Mouse (Mus musculus): Measurements from ENCODE around the gene Krt8. TPM values are rescaled to one million over a fixed set of nuclear protein-coding genes. Genes with fewer than 3 reads are reported as not detected.

The Krt8 gene
- polyA plus RNA-seq, 2 experiments = 7.9 to 19.8 TPM

GRCm38 (mm10) chr15:102010569-102011245 is 6.4 kb upstream of the Krt8 start:
- no peak overlapping the region for H3K9ac ChIP-seq (ENCODE audit: low read depth, low read length, severe bottlenecking)
- 55% methylated on average over 3 of the region's 3 CpGs for WGBS
- no peaks in the 10 kb centered on the region for H3K9me3 ChIP-seq (ENCODE audit: control insufficient read depth, low read length)
- H3K4me3 ChIP-seq (replicated peaks; ENCODE audit: low read length) = no peak overlapping the region
- no peak overlapping the region for H3K27ac ChIP-seq (replicated peaks; ENCODE audit: low read depth, low read length)
- peaks cover 36% of the 10 kb centered on the region for H3K4me1 ChIP-seq (ENCODE audit: control insufficient read depth, insufficient read depth, low read length)
- no peaks in the 10 kb centered on the region for H3K36me3 ChIP-seq (ENCODE audit: control insufficient read depth, insufficient read depth, low read length)
- ATAC-seq (ENCODE audit: low FRiP score, low read depth) = peak; percentile 31; the same call in 1 of the 2 replicates
- no peaks in the 10 kb centered on the region for H3K27me3 ChIP-seq (ENCODE audit: control insufficient read depth, insufficient read depth, low read length)
- no peak for TF ChIP-seq POLR2A (IDR thresholded peaks at IDR 0.05; ENCODE audit: borderline replicate concordance, extremely low read depth, insufficient read depth, insufficient read length)
- DNase-seq (ENCODE audit: low spot score) = peak; percentile 56
- no peak overlapping the region for H3K4me2 ChIP-seq (replicated peaks; ENCODE audit: low read depth, low read length, severe bottlenecking)

GRCm38 (mm10) chr15:102007097-102008069 is 3.1 kb upstream of the Krt8 start:
- Histone ChIP-seq H3K36me3 (ENCODE audit: control insufficient read depth, insufficient read depth, low read length) (no peaks in the 10 kb centered on the region), H3K27ac (replicated peaks; ENCODE audit: low read depth, low read length) (no peak overlapping the region), H3K27me3 (ENCODE audit: control insufficient read depth, insufficient read depth, low read length) (peaks cover 20% of the 10 kb centered on the region), H3K9ac (ENCODE audit: low read depth, low read length, severe bottlenecking) (no peak overlapping the region), H3K4me2 (replicated peaks; ENCODE audit: low read depth, low read length, severe bottlenecking) (no peak overlapping the region), H3K9me3 (ENCODE audit: control insufficient read depth, low read length) (no peaks in the 10 kb centered on the region), H3K4me1 (ENCODE audit: control insufficient read depth, insufficient read depth, low read length) (peaks cover 40% of the 10 kb centered on the region), H3K4me3 (replicated peaks; ENCODE audit: low read length) (no peak overlapping the region)
- DNase-seq (ENCODE audit: low spot score) = no peak
- no peak for ATAC-seq (ENCODE audit: low FRiP score, low read depth)
- 29% methylated on average over 12 of the region's 12 CpGs for WGBS
- no peak for TF ChIP-seq POLR2A (IDR thresholded peaks at IDR 0.05; ENCODE audit: borderline replicate concordance, extremely low read depth, insufficient read depth, insufficient read length)

- no peak for DNase-seq (ENCODE audit: low spot score)
- H3K4me3 ChIP-seq (replicated peaks; ENCODE audit: low read length) = no peak overlapping the region
- H3K27me3 ChIP-seq (ENCODE audit: control insufficient read depth, insufficient read depth, low read length) = peaks cover 27% of the 10 kb centered on the region
- H3K9ac ChIP-seq (ENCODE audit: low read depth, low read length, severe bottlenecking) = no peak overlapping the region
- 0 out of 2 replicates have a peak overlapping the region, but pooled peaks have one; percentile 8 for H3K4me2 ChIP-seq (replicated peaks; ENCODE audit: low read depth, low read length, severe bottlenecking)
- H3K4me1 ChIP-seq (ENCODE audit: control insufficient read depth, insufficient read depth, low read length) = peaks cover 40% of the 10 kb centered on the region
- 24% methylated on average over 11 of the region's 11 CpGs for WGBS
- no peaks in the 10 kb centered on the region for H3K36me3 ChIP-seq (ENCODE audit: control insufficient read depth, insufficient read depth, low read length)
- TF ChIP-seq POLR2A (IDR thresholded peaks at IDR 0.05; ENCODE audit: borderline replicate concordance, extremely low read depth, insufficient read depth, insufficient read length) = no peak
- H3K27ac ChIP-seq (replicated peaks; ENCODE audit: low read depth, low read length) = no peak overlapping the region
- H3K9me3 ChIP-seq (ENCODE audit: control insufficient read depth, low read length) = no peaks in the 10 kb centered on the region
- no peak for ATAC-seq (ENCODE audit: low FRiP score, low read depth)
Observed at GRCm38 (mm10) chr15:102006317-102006716, 2.0 kb upstream of the Krt8 start.

- no peak for ATAC-seq (ENCODE audit: low FRiP score, low read depth)
- WGBS = 45% methylated on average over 4 of the region's 4 CpGs
- Histone ChIP-seq H3K36me3 (ENCODE audit: control insufficient read depth, insufficient read depth, low read length) (no peaks in the 10 kb centered on the region), H3K27ac (replicated peaks; ENCODE audit: low read depth, low read length) (no peak overlapping the region), H3K4me3 (replicated peaks; ENCODE audit: low read length) (no peak overlapping the region), H3K27me3 (ENCODE audit: control insufficient read depth, insufficient read depth, low read length) (peaks cover 27% of the 10 kb centered on the region), H3K4me1 (ENCODE audit: control insufficient read depth, insufficient read depth, low read length) (peaks cover 34% of the 10 kb centered on the region), H3K9me3 (ENCODE audit: control insufficient read depth, low read length) (no peaks in the 10 kb centered on the region), H3K4me2 (replicated peaks; ENCODE audit: low read depth, low read length, severe bottlenecking) (no peak overlapping the region), H3K9ac (ENCODE audit: low read depth, low read length, severe bottlenecking) (no peak overlapping the region)
- no peak for DNase-seq (ENCODE audit: low spot score)
- TF ChIP-seq POLR2A (IDR thresholded peaks at IDR 0.05; ENCODE audit: borderline replicate concordance, extremely low read depth, insufficient read depth, insufficient read length) = no peak
Observed at GRCm38 (mm10) chr15:102005290-102005689, 1.0 kb upstream of the Krt8 start.

- H3K4me2 ChIP-seq (replicated peaks; ENCODE audit: low read depth, low read length, severe bottlenecking) = peak overlapping the region; percentile 56
- H3K27me3 ChIP-seq (ENCODE audit: control insufficient read depth, insufficient read depth, low read length) = peaks cover 27% of the 10 kb centered on the region
- H3K27ac ChIP-seq (replicated peaks; ENCODE audit: low read depth, low read length) = no peak overlapping the region
- 12% methylated on average over 10 of the region's 12 CpGs for WGBS
- DNase-seq (ENCODE audit: low spot score) (no peak), ATAC-seq (ENCODE audit: low FRiP score, low read depth) (no peak)
- H3K9me3 ChIP-seq (ENCODE audit: control insufficient read depth, low read length) = no peaks in the 10 kb centered on the region
- H3K9ac ChIP-seq (ENCODE audit: low read depth, low read length, severe bottlenecking) = no peak overlapping the region
- peaks cover 34% of the 10 kb centered on the region for H3K4me1 ChIP-seq (ENCODE audit: control insufficient read depth, insufficient read depth, low read length)
- no peaks in the 10 kb centered on the region for H3K36me3 ChIP-seq (ENCODE audit: control insufficient read depth, insufficient read depth, low read length)
- no peak for TF ChIP-seq POLR2A (IDR thresholded peaks at IDR 0.05; ENCODE audit: borderline replicate concordance, extremely low read depth, insufficient read depth, insufficient read length)
- peak overlapping the region; percentile 30 for H3K4me3 ChIP-seq (replicated peaks; ENCODE audit: low read length)
Observed at GRCm38 (mm10) chr15:102003516-102003915, 766 bp downstream of the Krt8 start.

All from limb, embryonic 14.5 days (tissue).